Mouse (Mus musculus) bone marrow macrophage, adult 2 months (primary cell): ENCODE measurements around the gene Bmp2k.

Experiments used
- CTCF ChIP-seq: IDR thresholded peaks from 2 replicates; pipeline ENCODE4 v1.5.1; 2012; ENCODE audit warnings: low read depth, mild to moderate bottlenecking, low read length, moderate library complexity
- POLR2A ChIP-seq: IDR thresholded peaks from 2 replicates; pipeline ENCODE4 v1.6.1; 2012; ENCODE audit warnings: mild to moderate bottlenecking, low read depth, low read length, borderline replicate concordance

DNA sequence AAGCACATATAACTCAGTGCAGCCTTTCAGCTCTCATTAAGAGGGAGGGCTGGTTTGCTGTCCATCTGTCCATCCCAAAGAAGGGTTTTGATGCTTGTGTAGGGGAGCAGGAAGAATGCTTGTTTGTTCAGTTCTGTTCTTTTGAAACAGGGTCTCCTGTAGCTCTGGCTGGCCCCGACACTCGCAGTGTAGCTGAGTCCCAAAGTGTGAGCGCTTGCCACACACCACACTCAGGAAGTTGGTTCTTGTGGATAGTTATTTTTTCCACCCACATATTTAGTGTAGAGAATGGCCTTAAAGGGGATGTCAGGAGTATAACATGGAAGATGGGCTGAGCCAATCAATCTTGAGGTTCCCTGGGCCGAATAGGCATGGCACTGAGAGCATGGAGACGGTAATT is 4.1 kb downstream of the Bmp2k start:
- TF ChIP-seq POLR2A (no peak), CTCF (no peak)
